Mouse (Mus musculus) liver, adult (tissue): ENCODE data around the gene Arhgef3.

Experiments
- GATA4 ChIP-seq: IDR thresholded peaks from 2 replicates; pipeline ENCODE4 v1.6.1; 2014; ENCODE audit warnings: mild to moderate bottlenecking, low read length; ENCODE audit not compliant: insufficient replicate concordance

The Arhgef3 gene

DNA sequence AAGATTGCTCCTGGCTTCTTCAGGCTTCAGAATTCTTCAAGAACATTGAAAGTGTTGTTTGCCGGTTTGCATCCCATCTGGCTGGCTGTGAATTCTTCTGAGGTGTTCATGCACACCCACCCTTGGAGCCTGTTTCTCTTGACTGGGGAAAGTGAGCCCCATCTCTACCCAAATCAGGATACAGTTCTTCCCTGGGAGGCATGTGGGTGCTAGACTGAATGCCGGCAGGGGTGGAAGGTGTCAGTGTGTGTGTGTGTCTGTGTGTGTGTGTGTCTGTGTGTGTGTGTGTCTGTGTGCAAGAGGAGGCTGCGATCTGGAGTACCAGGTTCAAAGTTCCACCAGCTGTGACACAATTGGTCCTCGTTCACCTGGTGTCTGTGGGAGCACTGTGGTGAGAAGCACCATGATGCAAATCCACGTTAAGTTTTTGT is 114.3 kb downstream of the Arhgef3 start:
- TF ChIP-seq GATA4 = no peak

DNA sequence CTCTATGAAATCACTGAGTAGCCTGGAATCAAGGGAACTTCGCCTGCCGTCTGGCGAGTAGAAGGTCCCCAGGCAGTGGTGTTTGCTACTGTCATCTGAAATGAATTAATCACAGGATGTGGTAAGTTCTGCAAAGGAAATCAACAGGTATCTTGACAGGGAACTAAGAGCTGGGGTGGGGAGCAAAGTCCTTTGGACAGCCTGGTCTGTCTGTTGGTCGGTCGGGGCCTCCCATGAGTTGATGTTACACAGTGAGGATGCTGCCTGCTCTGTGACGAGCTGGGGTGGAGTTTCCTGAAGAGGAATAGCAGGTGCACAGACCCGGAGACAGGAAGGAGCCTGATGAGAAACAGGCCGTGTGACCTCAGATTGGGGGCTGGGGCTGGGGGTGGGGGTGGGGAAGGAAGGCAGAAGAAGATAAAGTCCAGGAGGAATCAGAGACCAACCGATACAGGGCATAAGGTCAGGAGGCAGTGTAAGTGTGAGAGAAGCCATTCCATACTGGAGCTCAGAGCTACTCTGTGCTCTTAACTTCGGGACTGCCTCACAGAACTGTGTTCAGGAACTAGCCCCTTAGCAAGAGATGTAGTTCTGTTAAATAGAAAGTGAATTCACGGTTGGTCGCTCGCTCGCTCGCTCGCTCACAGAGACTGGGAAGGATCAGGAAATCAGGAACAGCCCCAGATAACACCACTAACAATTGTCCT is 114.9 kb downstream of the Arhgef3 start:
- no peak for TF ChIP-seq GATA4

DNA sequence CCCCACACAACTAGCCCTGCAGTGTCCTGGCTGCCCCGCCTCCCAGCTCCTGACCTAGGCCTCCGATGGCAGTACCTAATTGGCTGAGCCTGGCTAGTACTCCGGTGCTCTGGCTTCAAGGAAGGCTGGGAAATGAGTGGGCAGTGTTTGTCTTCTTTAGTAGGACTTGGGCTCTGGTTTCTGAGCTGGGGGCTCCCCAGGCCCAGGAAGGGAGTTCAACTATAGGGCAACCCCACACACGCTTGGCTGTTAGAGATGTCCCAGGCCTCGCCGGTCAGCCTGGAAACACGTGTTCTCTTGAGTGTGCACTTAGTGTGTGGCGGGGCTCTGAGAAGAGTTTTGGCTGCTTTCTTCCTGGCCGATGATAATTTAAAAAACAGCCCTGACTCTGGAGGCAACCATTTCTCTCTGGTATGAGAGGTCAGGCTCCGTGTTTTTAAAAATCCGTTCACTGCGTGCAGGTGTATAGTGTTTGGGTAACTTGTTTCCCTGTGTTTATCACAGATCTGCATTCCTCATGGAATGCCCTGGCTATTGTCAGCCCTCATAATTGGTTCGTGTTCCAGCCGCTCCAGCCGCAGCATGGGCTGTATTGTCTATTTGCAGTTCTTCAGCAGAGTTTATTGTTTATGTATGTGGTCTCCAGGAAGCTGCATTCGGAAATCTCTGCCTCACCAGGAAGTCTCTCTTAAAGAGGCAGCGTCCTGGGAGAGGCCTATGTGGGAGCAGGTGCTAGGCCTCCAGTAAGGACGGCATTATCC is 115.7 kb downstream of the Arhgef3 start:
- no peak for TF ChIP-seq GATA4

DNA sequence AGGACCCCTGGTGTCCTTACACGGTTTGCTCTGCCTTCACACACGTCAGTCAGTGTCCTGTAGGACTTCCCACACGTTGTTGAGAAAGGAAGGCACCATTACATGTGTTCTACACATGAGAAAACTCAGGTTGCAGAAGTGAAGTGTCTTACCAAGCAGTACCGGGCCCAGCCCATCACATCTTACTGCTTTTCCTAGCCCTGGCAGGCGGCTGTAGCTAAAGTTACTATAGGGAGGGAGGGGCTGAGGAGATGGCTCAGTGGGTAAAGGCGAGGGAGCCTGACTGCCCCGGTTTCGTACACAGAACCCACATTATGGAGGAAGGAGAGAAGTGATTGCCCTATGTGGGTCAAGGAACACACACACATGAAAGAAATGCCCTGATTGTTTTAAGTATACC is 116.8 kb downstream of the Arhgef3 start:
- no peak for TF ChIP-seq GATA4

DNA sequence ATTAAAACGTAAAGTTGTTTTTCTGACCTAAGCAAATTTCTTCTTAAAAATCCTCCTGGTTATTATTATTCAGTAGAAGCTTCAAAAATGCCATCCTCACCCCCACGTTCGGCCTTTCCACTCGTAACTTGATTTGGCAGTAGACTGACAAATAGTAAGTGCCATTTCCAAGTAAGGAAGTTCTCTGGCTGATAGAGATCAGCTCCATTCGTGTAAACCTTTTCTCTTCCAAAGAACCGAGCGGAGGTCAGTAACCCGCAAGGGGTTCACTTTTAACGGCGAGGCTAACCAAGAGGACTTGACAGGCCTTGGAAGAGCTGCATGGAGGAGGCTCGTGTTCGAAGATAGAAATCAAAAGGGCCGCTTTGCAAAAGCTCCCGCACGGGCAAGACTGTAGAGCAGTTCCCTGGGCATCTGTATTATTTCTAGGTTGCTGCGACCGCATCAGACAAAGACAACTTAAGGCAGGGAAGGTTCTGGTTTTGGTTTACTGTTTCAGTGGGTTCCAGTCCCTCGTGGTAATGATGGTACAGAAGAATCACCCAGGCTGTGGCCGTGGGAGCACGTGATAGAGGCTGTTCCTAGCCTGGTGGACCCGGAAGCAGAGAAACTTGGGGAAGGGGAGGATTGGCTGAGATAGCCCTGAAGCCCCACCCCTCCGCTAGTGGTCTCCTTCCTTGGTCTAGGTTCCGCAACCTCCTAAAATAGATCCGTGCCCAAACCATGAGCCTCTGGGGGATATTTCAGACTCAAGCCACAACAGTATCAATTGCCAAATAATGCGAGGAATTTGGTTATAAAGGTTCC is 117.5 kb downstream of the Arhgef3 start:
- no peak for TF ChIP-seq GATA4

DNA sequence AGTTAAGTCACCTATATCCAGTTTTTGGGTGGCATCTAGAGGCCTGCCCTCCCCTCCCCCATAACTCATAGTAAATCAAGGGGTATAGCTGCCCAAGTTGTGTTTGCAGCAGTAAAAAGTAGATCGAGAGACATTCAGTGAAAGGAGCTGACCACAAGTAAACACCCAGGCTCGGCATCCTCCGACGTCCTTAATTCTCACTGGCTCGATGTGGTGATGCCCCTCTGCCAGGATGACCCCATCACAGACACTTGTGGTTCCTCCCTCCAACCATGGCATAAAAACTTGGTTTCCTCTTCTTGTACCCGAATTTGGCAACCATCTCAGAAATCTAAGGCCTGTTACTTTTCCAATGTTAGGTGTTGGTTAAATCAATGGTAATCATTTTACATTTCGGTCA is 118.4 kb downstream of the Arhgef3 start:
- no peak for TF ChIP-seq GATA4

DNA sequence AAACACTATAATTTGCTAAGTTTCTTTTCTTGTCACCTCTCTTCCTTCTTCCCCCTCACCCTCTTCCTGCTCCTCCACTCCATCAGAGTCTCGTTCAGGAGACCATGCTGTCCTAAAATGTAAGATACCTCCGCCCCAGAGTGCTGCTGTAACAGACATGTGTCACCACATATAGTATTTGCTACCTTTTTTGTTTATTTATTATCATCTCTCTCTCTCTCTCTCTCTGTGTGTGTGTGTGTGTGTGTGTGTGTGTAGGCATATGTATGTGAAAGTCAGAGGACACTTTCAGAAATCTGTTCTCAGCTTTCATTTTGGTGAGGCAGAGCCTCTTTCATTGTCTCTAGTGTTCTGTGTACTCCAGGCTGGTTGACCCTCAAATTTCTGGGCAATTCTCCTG is 119.0 kb downstream of the Arhgef3 start:
- no peak for TF ChIP-seq GATA4

DNA sequence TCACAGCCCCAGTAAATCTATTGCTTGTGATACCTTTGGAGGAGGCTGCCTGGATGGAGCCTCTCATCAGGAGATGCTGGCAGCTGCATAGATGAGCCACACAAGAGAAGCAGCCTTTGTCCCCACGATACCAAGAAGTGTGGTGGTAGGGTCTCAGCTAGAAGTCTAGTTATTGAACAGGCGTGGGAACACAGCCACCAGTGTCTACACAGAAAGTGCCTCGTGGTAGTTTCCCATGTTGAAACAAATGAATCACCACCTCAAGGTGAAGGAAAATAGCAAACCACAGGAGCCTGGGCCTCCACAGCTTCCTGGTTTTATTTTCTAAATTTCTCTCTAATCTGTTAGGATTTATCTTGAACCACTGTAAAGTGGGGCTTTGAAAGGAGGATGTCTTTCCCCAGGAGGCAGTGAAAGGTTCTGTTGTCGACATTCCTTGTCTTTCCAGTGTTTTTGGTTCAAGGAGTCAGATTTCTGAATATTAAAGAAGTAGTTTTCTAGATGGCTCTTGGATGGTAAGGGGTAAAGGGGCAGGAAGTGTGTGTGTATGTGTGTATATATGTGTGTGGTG is 119.7 kb downstream of the Arhgef3 start:
- no peak for TF ChIP-seq GATA4

DNA sequence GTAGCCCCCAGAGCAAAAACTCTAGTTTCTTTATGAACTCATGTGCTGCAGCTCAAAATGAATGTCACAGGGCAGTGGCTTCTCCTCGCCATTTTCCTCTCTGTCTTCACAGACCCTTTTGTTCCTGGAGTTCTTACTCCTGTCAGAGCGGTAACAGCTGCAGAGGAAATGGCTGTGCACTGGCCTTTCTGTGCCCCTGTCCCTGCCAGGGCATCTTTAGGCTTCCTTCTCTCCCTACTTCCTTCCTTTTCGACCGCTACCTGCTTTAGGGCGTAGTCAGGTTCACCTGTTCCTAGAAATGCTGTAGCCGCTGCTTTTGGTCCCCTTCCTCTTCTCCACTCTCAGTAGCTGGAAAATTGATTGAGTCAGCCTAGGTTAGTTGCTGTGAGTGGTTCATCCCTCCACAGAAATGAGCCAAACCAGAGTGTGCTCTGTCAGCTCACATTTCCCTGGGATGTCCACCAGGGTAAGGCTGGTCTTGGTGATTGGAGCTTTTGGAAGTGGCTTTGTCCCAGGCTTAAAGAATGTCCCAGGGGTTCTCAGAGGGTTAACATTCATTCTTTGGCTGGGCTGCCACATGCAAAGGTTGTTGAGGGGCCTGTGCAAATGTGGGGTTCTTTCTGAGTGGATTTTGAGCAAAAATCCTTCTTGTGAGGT is 121.3 kb downstream of the Arhgef3 start:
- TF ChIP-seq GATA4 = no peak

DNA sequence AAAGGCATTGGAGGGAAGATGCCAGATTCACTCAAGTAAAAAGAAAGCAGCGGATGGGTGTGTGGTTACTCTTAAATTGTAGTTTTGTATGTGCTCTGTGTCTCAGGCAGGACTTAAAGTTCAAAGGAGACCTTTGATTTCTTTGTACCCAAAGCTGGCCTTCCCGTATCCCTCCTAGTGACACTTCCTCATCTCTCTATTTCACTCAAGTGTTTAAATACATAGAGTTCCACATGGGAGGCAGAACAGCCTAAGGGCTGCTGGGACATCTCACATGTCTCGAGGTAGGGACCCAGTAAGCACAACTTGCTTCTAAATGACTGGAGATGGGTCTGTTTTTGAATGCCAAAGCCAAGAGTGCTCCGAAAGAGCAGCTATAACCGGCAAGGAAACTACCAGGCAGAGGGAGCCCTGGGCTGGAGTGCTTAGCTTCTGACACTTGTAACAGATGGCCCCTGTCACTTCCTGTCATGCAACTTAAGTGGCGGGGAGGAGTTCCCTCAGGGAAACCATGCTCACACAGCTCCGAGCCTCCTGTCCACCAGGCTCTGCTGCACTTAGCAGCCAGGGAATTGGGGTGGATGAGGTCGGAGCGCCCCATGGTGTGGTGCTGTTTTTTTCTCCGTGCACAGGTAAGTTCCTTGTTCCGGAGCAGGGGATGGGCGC is 123.0 kb downstream of the Arhgef3 start:
- no peak for TF ChIP-seq GATA4

DNA sequence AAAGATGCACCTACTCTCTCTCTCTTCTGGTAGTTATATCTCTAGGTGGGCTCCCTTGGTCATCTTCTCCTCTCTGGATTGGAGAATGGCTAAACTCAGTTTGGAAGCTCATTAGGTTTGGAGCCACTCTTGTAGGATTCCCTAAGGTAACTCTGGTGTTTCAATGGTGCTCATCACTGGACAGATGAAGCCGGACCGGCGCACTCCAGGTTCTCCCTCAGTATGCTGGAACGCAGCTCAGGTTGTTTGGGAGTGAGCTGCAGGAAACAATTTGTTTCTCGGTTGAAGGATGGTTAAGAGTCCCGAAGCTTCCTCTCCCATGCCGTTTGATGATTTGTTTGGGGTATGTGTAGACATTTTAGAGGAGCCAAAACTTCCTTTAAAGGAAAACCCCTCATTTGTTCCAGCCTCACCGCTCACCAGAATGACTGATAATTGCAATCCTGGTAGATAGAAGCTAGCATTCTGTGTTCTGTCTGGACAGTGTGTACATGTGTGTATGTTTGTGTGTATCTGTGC is 124.0 kb downstream of the Arhgef3 start:
- TF ChIP-seq GATA4 = no peak

DNA sequence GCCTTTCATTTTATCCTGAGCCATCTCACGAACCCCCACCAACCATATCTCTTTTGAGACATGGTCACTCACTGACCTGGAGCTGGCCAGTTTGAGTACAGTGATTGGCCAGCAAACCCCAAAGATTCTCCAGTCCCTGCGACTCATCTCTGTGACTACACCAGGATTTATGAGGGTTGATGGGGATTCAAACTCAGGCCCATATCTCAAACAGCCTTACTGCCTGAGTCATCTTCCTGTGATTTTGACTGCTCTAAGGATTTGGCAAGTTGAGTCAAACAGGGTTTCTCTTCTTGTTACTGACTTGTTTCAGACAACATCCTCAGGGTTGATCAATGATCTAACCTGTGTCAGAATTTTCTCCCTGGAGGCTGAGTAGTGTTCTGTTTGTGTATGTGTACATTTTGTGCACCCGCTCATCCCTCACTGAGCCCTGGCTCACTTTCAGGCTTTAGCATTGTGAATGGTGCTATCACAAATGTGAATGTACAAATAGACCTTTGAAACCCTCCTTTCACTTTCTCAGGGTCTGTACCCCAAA is 124.9 kb downstream of the Arhgef3 start:
- TF ChIP-seq GATA4 = no peak

DNA sequence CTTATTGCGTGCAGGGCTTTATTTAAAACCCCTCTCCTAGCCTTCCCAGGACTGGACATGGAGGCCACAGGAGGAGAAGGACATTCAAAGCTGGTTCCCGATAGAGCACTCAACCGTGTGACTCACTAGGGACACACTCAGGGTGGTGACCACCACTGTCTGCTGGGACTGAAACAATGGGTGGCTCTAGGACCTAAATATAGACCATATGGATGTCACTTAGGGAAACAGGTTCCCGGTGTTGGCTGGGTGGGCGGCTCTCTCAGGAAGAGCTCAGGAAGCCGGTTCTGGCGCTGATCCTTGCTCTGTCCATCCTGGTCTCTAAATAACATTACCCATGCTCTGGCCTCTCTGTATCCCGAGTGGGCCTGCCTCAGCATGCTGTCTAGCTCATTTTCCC is 127.6 kb downstream of the Arhgef3 start:
- TF ChIP-seq GATA4 = no peak

DNA sequence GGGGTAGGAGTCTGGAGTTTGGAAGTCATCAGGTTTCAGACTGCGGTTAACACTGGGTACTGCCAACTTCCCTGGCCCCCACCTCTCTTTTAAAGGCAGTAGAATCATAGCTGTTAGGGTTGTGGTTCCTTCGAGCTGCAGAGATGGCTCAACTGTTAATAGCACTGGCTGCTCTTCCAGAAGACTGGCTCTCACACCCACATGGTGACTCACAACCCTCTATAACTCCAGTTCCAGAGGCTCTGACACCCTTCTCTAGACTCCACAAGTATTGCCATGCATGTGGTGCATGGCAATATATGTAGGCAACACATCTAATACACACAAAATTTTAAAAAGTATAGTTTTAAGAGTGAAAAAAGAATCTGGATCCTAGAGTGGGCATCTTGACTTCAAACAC is 128.1 kb downstream of the Arhgef3 start:
- no peak for TF ChIP-seq GATA4
